Mouse (Mus musculus): ENCODE measurements around the gene Fbxw21. TPM values are rescaled to one million over a fixed set of nuclear protein-coding genes. Genes with fewer than 3 reads are reported as not detected.

Gene Fbxw21
- total RNA-seq, 1 experiment from 2014 or later: not detected

DNA sequence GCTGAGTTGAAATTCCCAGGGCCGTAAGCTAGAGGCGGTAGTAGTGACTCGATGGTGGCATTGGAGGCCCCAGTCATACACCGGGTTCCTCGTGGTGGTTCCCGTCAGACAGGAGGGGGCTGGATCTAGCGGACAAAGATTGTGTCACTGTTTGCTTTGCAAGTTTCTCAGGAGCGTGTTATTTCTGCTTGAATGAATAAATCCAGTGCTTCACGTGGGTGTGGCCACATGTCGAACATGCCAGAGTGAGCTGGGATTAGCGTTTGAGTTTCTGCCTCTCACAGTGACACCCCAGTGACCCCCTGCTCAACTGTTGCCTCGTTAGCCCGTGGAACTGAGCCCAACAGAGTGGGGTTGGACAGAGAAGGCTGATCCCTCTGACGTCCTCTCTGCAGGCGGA lies 71.4 kb downstream of the Fbxw21 start:
- DNase-seq: no peak

Other genes starting within 250 kb of the Fbxw21 start
- gene Tmem89, start 247.4 kb downstream of the Fbxw21 start, total RNA-seq (2021): not detected in 2 replicates
- 1,224 and 1,334 TPM in 2 replicates for gene Uqcrc1, start 225.4 kb downstream of the Fbxw21 start, total RNA-seq (2021)
- 6.0 and 8.5 TPM in 2 replicates for gene Col7a1, start 208.5 kb downstream of the Fbxw21 start, total RNA-seq (2021)
- gene Ucn2, start 176.0 kb downstream of the Fbxw21 start, total RNA-seq (2021): 0.53 and 0.89 TPM in 2 replicates
- 5.0 and 5.7 TPM in 2 replicates for gene Pfkfb4, start 170.3 kb downstream of the Fbxw21 start, total RNA-seq (2021)
- 95.6 and 167 TPM in 2 replicates for gene Shisa5, start 123.5 kb downstream of the Fbxw21 start, total RNA-seq (2021)
- gene Trex1, start 102.3 kb downstream of the Fbxw21 start, total RNA-seq (2021): 13.7 and 13.8 TPM in 2 replicates
- 14.6 and 16.0 TPM in 2 replicates for gene Atrip, start 87.9 kb downstream of the Fbxw21 start, total RNA-seq (2021)
- gene Ccdc51, start 79.5 kb downstream of the Fbxw21 start, total RNA-seq (2021): 15.7 and 17.2 TPM in 2 replicates
- gene Tma7, start 79.5 kb downstream of the Fbxw21 start, total RNA-seq (2021): 326 and 340 TPM in 2 replicates
- 63.8 and 67.0 TPM in 2 replicates for gene Plxnb1, start 66.7 kb downstream of the Fbxw21 start, total RNA-seq (2021)
- gene Fbxw13, start 33.9 kb upstream of the Fbxw21 start, total RNA-seq (2021): not detected in 2 replicates
- gene Fbxw20, start 72.7 kb upstream of the Fbxw21 start, total RNA-seq (2021): not detected in 2 replicates
- gene Fbxw14, start 125.6 kb upstream of the Fbxw21 start, total RNA-seq (2021): not detected in 2 replicates
- not detected in 2 replicates for gene Fbxw28, start 177.6 kb upstream of the Fbxw21 start, total RNA-seq (2021)
- not detected in 2 replicates for gene Fbxw22, start 242.3 kb upstream of the Fbxw21 start, total RNA-seq (2021)